Mouse (Mus musculus): Measurements from ENCODE around the gene Rap1b.

The Rap1b gene

DNA sequence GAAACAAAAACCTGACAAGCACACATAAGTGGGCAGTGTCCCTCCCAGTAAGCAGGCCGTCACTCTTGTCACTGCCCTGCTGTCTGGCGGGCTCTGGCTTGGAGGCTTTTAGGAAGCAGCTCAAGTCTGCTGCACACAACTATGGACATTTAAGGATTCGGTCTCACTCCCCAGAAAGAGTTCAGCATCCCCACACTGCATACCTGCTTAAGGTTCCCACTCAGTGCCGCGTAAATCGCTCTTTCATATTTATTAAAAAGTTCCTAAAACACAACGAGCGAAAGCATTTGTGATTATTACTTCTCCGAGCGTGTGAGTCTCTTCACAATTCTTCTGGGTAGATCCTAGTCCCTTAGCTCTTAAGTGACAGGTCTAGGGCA is 74.7 kb downstream of the Rap1b start:
- no peak for DNase-seq (ENCODE audit: low spot score in 2 of 2)

GRCm38 (mm10) chr10:117770286-117771130 is 75.3 kb downstream of the Rap1b start:
- DNase-seq (ENCODE audit: low spot score in 2 of 2), result no peak

DNA sequence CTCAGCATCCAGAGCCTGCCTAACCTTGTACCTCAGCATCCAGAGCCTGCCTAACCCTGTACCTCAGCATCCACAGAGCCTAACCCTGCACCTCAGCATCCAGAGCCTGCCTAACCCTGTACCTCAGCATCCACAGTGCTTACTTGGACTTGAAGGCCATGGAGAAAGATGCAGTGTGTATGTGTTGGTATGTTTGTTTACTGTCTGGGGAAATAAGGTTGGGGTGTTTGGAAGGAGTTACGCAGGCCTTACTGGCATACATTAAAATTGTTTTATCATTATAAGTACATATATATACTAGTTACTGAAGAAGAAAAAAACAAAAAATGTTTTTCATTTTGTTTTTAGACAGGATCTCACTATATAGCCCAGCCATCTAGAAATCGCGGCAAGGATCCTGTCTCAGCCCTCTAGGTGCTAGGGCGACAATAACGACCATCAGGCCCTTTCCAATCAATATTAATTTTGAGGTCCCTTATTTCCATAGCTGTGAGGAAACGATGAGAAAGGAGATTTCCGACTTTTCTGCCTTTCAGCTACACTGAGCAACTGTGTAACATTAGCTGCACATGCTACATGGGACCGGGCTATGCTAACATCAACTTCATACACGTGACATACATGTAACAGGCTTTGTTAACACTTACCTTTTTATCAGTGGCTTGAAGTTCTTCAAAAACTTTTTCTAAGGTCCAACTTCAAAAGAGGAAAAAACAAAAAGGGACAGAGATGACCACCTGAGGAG is 76.1 kb downstream of the Rap1b start:
- no peak for DNase-seq (ENCODE audit: low spot score in 2 of 2)

- no peak for DNase-seq (ENCODE audit: low spot score in 2 of 2)
Measured at GRCm38 (mm10) chr10:117768141-117768440, 77.7 kb downstream of the Rap1b start.

GRCm38 (mm10) chr10:117767286-117768140 is 78.3 kb downstream of the Rap1b start:
- DNase-seq (ENCODE audit: low spot score in 2 of 2), result no peak

DNA sequence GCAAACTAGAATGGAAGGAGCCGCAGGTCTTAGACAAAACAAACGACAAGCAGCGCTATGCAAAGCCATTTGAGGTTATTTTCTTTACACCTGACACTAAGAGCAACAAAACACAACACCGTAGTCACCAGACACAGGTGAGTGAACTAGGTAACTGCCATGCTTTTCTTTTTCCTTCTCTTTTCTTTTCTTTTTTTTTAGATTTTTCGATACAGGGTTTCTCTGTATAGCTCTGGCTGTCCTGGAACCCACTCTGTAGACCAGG is 79.0 kb downstream of the Rap1b start:
- DNase-seq (ENCODE audit: low spot score in 2 of 2), result no peak

GRCm38 (mm10) chr10:117766111-117766895 is 79.5 kb downstream of the Rap1b start:
- no peak for DNase-seq (ENCODE audit: low spot score in 2 of 2)

GRCm38 (mm10) chr10:117765116-117765894 is 80.5 kb downstream of the Rap1b start:
- DNase-seq (ENCODE audit: low spot score in 2 of 2), result no peak

DNA sequence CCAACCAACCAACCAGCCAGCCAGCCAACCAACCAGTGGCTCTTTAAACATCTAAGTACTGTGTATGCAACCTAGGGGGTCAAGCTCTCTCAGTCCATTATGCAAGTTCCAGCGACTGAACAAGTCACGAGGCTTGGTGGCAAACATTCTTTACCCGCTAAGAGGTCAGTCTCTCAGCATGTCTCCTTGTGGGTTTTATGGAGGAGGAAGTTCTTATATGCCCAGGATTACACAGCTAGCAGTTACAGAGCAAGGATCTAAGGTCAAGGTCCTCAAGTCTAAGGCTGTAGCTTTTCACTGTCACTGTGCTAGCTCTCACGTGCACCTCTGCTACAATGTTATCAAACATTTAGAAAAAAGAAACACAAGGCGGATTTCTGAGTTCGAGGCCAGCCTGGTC is 81.2 kb downstream of the Rap1b start:
- no peak for DNase-seq (ENCODE audit: low spot score in 2 of 2)

Measured in frontal cortex, postnatal 10 days (tissue).